Mouse (Mus musculus) right cerebral cortex, postnatal 36 days (tissue): ENCODE results near the gene Hoxd3.

Experiments
- DNase-seq, 2 experiments: peaks; one replicate each; pipeline ENCODE4 v3.0.0; 2022; ENCODE audit warnings: low spot score in 2 of 2, mixed read lengths in 1 of 2

The Hoxd3 gene

GRCm38 (mm10) chr2:74741979-74742277 lies 30.2 kb downstream of the Hoxd3 start:
- no peak for DNase-seq

- no peak for DNase-seq
These were observed 34.0 kb downstream of the Hoxd3 start for GRCm38 (mm10) chr2:74745540-74746297.

- no peak for DNase-seq
These were observed 34.7 kb downstream of the Hoxd3 start for GRCm38 (mm10) chr2:74746298-74746921.

- DNase-seq = no peak
These were observed 35.3 kb downstream of the Hoxd3 start for GRCm38 (mm10) chr2:74747006-74747405.

- DNase-seq = no peak
These were observed 36.0 kb downstream of the Hoxd3 start for GRCm38 (mm10) chr2:74747661-74748141.

GRCm38 (mm10) chr2:74748436-74748995 lies 36.8 kb downstream of the Hoxd3 start:
- no peak for DNase-seq

GRCm38 (mm10) chr2:74749337-74750121 lies 37.8 kb downstream of the Hoxd3 start:
- DNase-seq = no peak

GRCm38 (mm10) chr2:74750731-74751250 lies 39.1 kb downstream of the Hoxd3 start:
- DNase-seq = no peak

GRCm38 (mm10) chr2:74751861-74752260 lies 40.1 kb downstream of the Hoxd3 start:
- no peak for DNase-seq

- DNase-seq = no peak
These were observed 40.9 kb downstream of the Hoxd3 start for GRCm38 (mm10) chr2:74752431-74753174.

GRCm38 (mm10) chr2:74753175-74753523 lies 41.4 kb downstream of the Hoxd3 start:
- DNase-seq = no peak

- DNase-seq = no peak
These were observed 42.0 kb downstream of the Hoxd3 start for GRCm38 (mm10) chr2:74753711-74754110.

GRCm38 (mm10) chr2:74760146-74760545 lies 48.4 kb downstream of the Hoxd3 start:
- DNase-seq = no peak

- DNase-seq = no peak
These were observed 50.2 kb downstream of the Hoxd3 start for GRCm38 (mm10) chr2:74761941-74762340.

GRCm38 (mm10) chr2:74762522-74763244 lies 51.0 kb downstream of the Hoxd3 start, which contains the start of gene Hoxd1:
Hoxd1 (plus strand) TSS chr2:74762980.
- no peak for DNase-seq

- DNase-seq = no peak
These were observed 51.6 kb downstream of the Hoxd3 start for GRCm38 (mm10) chr2:74763245-74763735.

GRCm38 (mm10) chr2:74763976-74764375 lies 52.2 kb downstream of the Hoxd3 start:
- no peak for DNase-seq

GRCm38 (mm10) chr2:74774359-74774758 lies 62.6 kb downstream of the Hoxd3 start:
- DNase-seq = peak in 1 of 2 experiments; percentile 3

- DNase-seq = no peak
These were observed 66.0 kb downstream of the Hoxd3 start for GRCm38 (mm10) chr2:74777536-74778275.

GRCm38 (mm10) chr2:74781386-74781785 lies 69.7 kb downstream of the Hoxd3 start:
- no peak for DNase-seq
